Comparison of ENCODE assay signal across 15 mouse cellular contexts in genomic region chr4:107449519-107449918, GRCm38 (mm10).
"Had no signal": no experiment of that assay in that cellular context is flagged by ENCODE, and none has a peak within 500 bp of the region (broad histone marks: within the 10 kb centered on the region; RNA-seq: fewer than 3 reads in every experiment).

No protein-coding gene starts in this region.

- H3K9ac ChIP-seq: neural tube, embryonic 13.5 days; neural tube, embryonic 15.5 days; stomach, embryonic 15.5 days had no signal

- H3K4me1 ChIP-seq: neural tube, embryonic 13.5 days had no signal

- H3K9me3 ChIP-seq: neural tube, embryonic 13.5 days; neural tube, embryonic 15.5 days; stomach, embryonic 15.5 days had no signal

- H3K27me3 ChIP-seq: neural tube, embryonic 15.5 days had no signal

- H3K36me3 ChIP-seq: neural tube, embryonic 13.5 days; neural tube, embryonic 15.5 days; stomach, embryonic 15.5 days had no signal

- H3K4me3 ChIP-seq: neural tube, embryonic 13.5 days; neural tube, embryonic 15.5 days; stomach, embryonic 15.5 days had no signal

- H3K27ac ChIP-seq: neural tube, embryonic 13.5 days; neural tube, embryonic 15.5 days; stomach, embryonic 15.5 days; stomach, postnatal 0 days had no signal

- DNase-seq: right cerebral cortex, adult 18-20 months; right cerebral cortex, postnatal 14 days; right cerebral cortex, postnatal 25 days; right cerebral cortex, postnatal 4 days; spleen, adult 18-20 months; thymus, adult 18-20 months; thymus, adult 2 months; thymus, postnatal 14 days; thymus, postnatal 25 days; thymus, postnatal 36 days; thymus, postnatal 4 days had no signal

- H3K4me2 ChIP-seq: neural tube, embryonic 13.5 days; neural tube, embryonic 15.5 days; stomach, embryonic 15.5 days had no signal
